Mouse (Mus musculus) embryo, embryonic 10.5 days (tissue): ENCODE results near the gene Atg101.

Experiments used
- DNase-seq: peaks from one replicate; pipeline ENCODE4 v3.0.0-alpha.2; 2015; ENCODE audit warnings: low spot score

The Atg101 gene

GRCm38 (mm10) chr15:101253886-101254795 is 29.9 kb upstream of the Atg101 start, which contains the start of gene Nr4a1:
Gene Nr4a1 (plus strand): TSS chr15:101254269.
- DNase-seq = peak; percentile 69

GRCm38 (mm10) chr15:101255842-101256462 is 28.1 kb upstream of the Atg101 start:
- no peak for DNase-seq

GRCm38 (mm10) chr15:101256463-101257206 is 27.4 kb upstream of the Atg101 start:
- DNase-seq = no peak

- no peak for DNase-seq
Observed at GRCm38 (mm10) chr15:101258420-101258819, 25.7 kb upstream of the Atg101 start.

- no peak for DNase-seq
Observed at GRCm38 (mm10) chr15:101259922-101260321, 24.1 kb upstream of the Atg101 start.

- no peak for DNase-seq
Observed at GRCm38 (mm10) chr15:101260387-101260786, 23.7 kb upstream of the Atg101 start.

GRCm38 (mm10) chr15:101260874-101261622 is 23.0 kb upstream of the Atg101 start:
- DNase-seq = no peak

- DNase-seq = no peak
Observed at GRCm38 (mm10) chr15:101262502-101262901, 21.6 kb upstream of the Atg101 start.

GRCm38 (mm10) chr15:101266132-101266963 is 17.7 kb upstream of the Atg101 start:
- DNase-seq = peak; percentile 83

GRCm38 (mm10) chr15:101267053-101268032 is 16.7 kb upstream of the Atg101 start:
- no peak for DNase-seq

GRCm38 (mm10) chr15:101270101-101270820 is 13.8 kb upstream of the Atg101 start:
- DNase-seq = no peak

GRCm38 (mm10) chr15:101271107-101271506 is 13.0 kb upstream of the Atg101 start:
- no peak for DNase-seq

- no peak for DNase-seq
Observed at GRCm38 (mm10) chr15:101271513-101271912, 12.6 kb upstream of the Atg101 start.

- DNase-seq = no peak
Observed at GRCm38 (mm10) chr15:101274380-101274779, 9.7 kb upstream of the Atg101 start.

- peak; percentile 53 for DNase-seq
Observed at GRCm38 (mm10) chr15:101277351-101277899, 6.6 kb upstream of the Atg101 start.

GRCm38 (mm10) chr15:101278589-101278988 is 5.5 kb upstream of the Atg101 start:
- DNase-seq = no peak

GRCm38 (mm10) chr15:101279430-101279999 is 4.6 kb upstream of the Atg101 start:
- no peak for DNase-seq

GRCm38 (mm10) chr15:101282471-101282870 is 1.6 kb upstream of the Atg101 start:
- no peak for DNase-seq
